Mouse (Mus musculus): ENCODE measurements at regions not wholly inside any gene's neighbourhood (a gene's known extent, or its start where the extent isn't known, plus 50 kb on each side); places are given as distances from the start of the nearest gene placed in this dataset.

DNA sequence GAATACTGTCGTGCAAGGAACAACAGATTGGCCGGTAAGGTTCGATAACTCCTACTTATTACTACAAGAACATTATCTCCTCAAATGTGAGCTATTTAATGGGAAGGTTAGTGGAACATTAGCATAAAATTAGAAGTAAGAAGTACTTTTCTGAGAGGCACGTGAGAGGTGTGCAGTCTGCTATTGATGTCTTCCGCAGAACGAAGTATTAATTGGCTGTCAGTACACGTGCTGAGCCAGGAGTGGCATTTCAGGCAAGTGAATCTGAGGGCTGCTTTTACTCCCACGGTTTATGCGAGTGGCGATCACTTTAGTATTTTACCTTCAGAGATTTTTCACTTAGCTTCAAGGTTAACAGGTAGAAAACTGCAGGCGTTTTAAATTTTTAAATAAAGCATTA, 270.8 kb downstream of the Arl4a start:
- no peak for TF ChIP-seq CTCF (conservative IDR thresholded peaks at IDR 0.05; ENCODE audit: insufficient read depth, insufficient read length, low read depth, low read length)
- no peak for TF ChIP-seq POLR2A (IDR thresholded peaks at IDR 0.05; ENCODE audit: low read depth, low read length)
